Mouse (Mus musculus) hindbrain, embryonic 11.5 days (tissue): ENCODE data around the gene Zfp787. TPM values are rescaled to one million over a fixed set of nuclear protein-coding genes. Genes with fewer than 3 reads are reported as not detected.
"Not testable (repeated sequence)": the region's sequence is repeated elsewhere in the genome, so short reads cannot be mapped to it uniquely, and the experiment has no call there.

Source experiments
- ATAC-seq: fragments of 200-750 bp; cut with Nextera tagmentation; 2 replicates; pipeline ENCODE4 v1.8.0; 2017; ENCODE audit warnings: mild to moderate bottlenecking, moderate TSS enrichment, moderate library complexity; ENCODE audit not compliant: low FRiP score
- DNase-seq: peaks from one replicate; pipeline ENCODE4 v3.0.0-alpha.2; 2015; ENCODE audit warnings: low spot score
- H3K27ac ChIP-seq: fragments of 300-500 bp; sonication (generic); 2 replicates; pipeline ENCODE4 v1.5.1; 2014; ENCODE audit warnings: mild to moderate bottlenecking, low read depth, low read length
- H3K27me3 ChIP-seq: fragments of 300-500 bp; sonication (generic); 2 replicates; pipeline ENCODE4 v1.6.1; 2014; ENCODE audit warnings: mild to moderate bottlenecking, low read length, moderate library complexity, mixed read lengths; ENCODE audit not compliant: control insufficient read depth, insufficient read depth
- H3K36me3 ChIP-seq: fragments of 300-500 bp; sonication (generic); 2 replicates; pipeline ENCODE4 v1.6.1; 2014; ENCODE audit warnings: mild to moderate bottlenecking, low read length, moderate library complexity, mixed read lengths; ENCODE audit not compliant: control insufficient read depth, insufficient read depth
- H3K4me1 ChIP-seq: fragments of 300-500 bp; sonication (generic); replicated peaks from 2 replicates; pipeline ENCODE4 v1.6.1; 2014; ENCODE audit warnings: low read length, mixed read lengths; ENCODE audit not compliant: control insufficient read depth, insufficient read depth
- H3K4me2 ChIP-seq: fragments of 300-500 bp; sonication (generic); replicated peaks from 2 replicates; pipeline ENCODE4 v1.6.1; 2014; ENCODE audit warnings: mild to moderate bottlenecking, low read depth, low read length
- H3K4me3 ChIP-seq: fragments of 300-500 bp; sonication (generic); 2 replicates; pipeline ENCODE4 v1.5.1; 2014; ENCODE audit warnings: low read depth, low read length
- H3K9ac ChIP-seq: fragments of 300-500 bp; sonication (generic); 2 replicates; pipeline ENCODE4 v1.6.1; 2014; ENCODE audit warnings: low read depth, low read length
- H3K9me3 ChIP-seq: fragments of 300-500 bp; sonication (generic); 2 replicates; pipeline ENCODE4 v1.6.1; 2016; ENCODE audit warnings: low read length; ENCODE audit not compliant: control insufficient read depth
- WGBS: fragments of 180-500 bp; shearing (Covaris S2); extraction: QIAGEN DNeasy Blood & Tissue Kit; methylation state at CpG from one replicate; pipeline ENCODE4 v1.1.7; 2014; 5-methylcytosine and 5-hydroxymethylcytosine counted together
- polyA plus RNA-seq: library from polyadenylated mRNA; unstranded; fragments of >200 nt; fragmentation: Nextera tagmentation; extraction: Ambion mirVana; gene quantifications from 2 replicates; pipeline ENCODE4 v1.2.1, GENCODE M21; 2014

Zfp787 gene
- polyA plus RNA-seq, 1 experiment from 2014 or later: 11.3 TPM

- WGBS: 42% methylated on average over 7 of the region's 7 CpGs
- no peaks in the 10 kb centered on the region for H3K9me3 ChIP-seq
- no peak overlapping the region for H3K4me2 ChIP-seq
- DNase-seq: peak; percentile 81
- H3K36me3 ChIP-seq: no peaks in the 10 kb centered on the region
- no peak overlapping the region for H3K9ac ChIP-seq
- ATAC-seq: peak; percentile 72
- no peak overlapping the region for H3K4me3 ChIP-seq
- no peak overlapping the region for H3K27ac ChIP-seq
- H3K4me1 ChIP-seq: no peaks in the 10 kb centered on the region
- no peaks in the 10 kb centered on the region for H3K27me3 ChIP-seq
These were observed 28.9 kb downstream of the Zfp787 start for GRCm38 (mm10) chr7:6126690-6127448.

- H3K9ac ChIP-seq, ATAC-seq, H3K9me3 ChIP-seq, H3K27me3 ChIP-seq, DNase-seq, H3K4me1 ChIP-seq, H3K36me3 ChIP-seq, H3K27ac ChIP-seq, H3K4me2 ChIP-seq, H3K4me3 ChIP-seq: not testable (repeated sequence)
- 77% methylated on average over 1 of the region's 1 CpGs for WGBS
These were observed 34.7 kb downstream of the Zfp787 start for GRCm38 (mm10) chr7:6121128-6121527.

- H3K4me1 ChIP-seq, H3K9me3 ChIP-seq, H3K27ac ChIP-seq, H3K27me3 ChIP-seq, DNase-seq, H3K4me3 ChIP-seq, H3K36me3 ChIP-seq, ATAC-seq, H3K9ac ChIP-seq, H3K4me2 ChIP-seq: not testable (repeated sequence)
- whole genome bisulfite sequencing: 72% methylated on average over 2 of the region's 2 CpGs
These were observed 35.7 kb downstream of the Zfp787 start for GRCm38 (mm10) chr7:6120104-6120503.

GRCm38 (mm10) chr7:6119501-6119900 is 36.3 kb downstream of the Zfp787 start:
- WGBS: 83% methylated on average over 3 of the region's 3 CpGs
- no peak overlapping the region for H3K4me2 ChIP-seq
- H3K4me1 ChIP-seq: no peaks in the 10 kb centered on the region
- no peaks in the 10 kb centered on the region for H3K9me3 ChIP-seq
- H3K4me3 ChIP-seq: no peak overlapping the region
- H3K9ac ChIP-seq: no peak overlapping the region
- ATAC-seq (no peak), DNase-seq (no peak)
- H3K27me3 ChIP-seq: no peaks in the 10 kb centered on the region
- H3K27ac ChIP-seq: no peak overlapping the region
- no peaks in the 10 kb centered on the region for H3K36me3 ChIP-seq

Other genes with a start within 250 kb of the Zfp787 start
- not detected in 2 replicates for gene Vmn1r65, start 145.0 kb downstream of the Zfp787 start, polyA plus RNA-seq
- gene Nlrp4c, start 110.8 kb downstream of the Zfp787 start, polyA plus RNA-seq: 0.14 TPM in 1 of 2 replicates, not detected in the other
- gene Zfp444, start 16.2 kb upstream of the Zfp787 start, polyA plus RNA-seq: 67.9 and 73.1 TPM in 2 replicates
- not detected in 2 replicates for gene Galp, start 41.1 kb upstream of the Zfp787 start, polyA plus RNA-seq
- not detected in 2 replicates for gene Zscan5b, start 66.3 kb upstream of the Zfp787 start, polyA plus RNA-seq
- not detected in 2 replicates for gene Epp13, start 96.7 kb upstream of the Zfp787 start, polyA plus RNA-seq
- gene Zfp667, start 130.6 kb upstream of the Zfp787 start, polyA plus RNA-seq: 15.1 and 16.5 TPM in 2 replicates
- gene Zfp583, start 175.3 kb upstream of the Zfp787 start, polyA plus RNA-seq: 8.5 and 10.3 TPM in 2 replicates
- gene Gm3854, start 187.8 kb upstream of the Zfp787 start, polyA plus RNA-seq: 2.5 and 3.7 TPM in 2 replicates
- 3.4 and 3.5 TPM in 2 replicates for gene Zfp78, start 207.3 kb upstream of the Zfp787 start, polyA plus RNA-seq
- gene Zfp28, start 227.3 kb upstream of the Zfp787 start, polyA plus RNA-seq: 14.2 and 15.3 TPM in 2 replicates
- 0.76 and 0.78 TPM in 2 replicates for gene Smim17, start 242.7 kb upstream of the Zfp787 start, polyA plus RNA-seq